Mouse (Mus musculus): Measurements from ENCODE around the gene Pde4dip. TPM values are rescaled to one million over a fixed set of nuclear protein-coding genes. Genes with fewer than 3 reads are reported as not detected.

Gene Pde4dip
- total RNA-seq, 2 experiments from 2014 or later = 209 to 247 TPM

DNA sequence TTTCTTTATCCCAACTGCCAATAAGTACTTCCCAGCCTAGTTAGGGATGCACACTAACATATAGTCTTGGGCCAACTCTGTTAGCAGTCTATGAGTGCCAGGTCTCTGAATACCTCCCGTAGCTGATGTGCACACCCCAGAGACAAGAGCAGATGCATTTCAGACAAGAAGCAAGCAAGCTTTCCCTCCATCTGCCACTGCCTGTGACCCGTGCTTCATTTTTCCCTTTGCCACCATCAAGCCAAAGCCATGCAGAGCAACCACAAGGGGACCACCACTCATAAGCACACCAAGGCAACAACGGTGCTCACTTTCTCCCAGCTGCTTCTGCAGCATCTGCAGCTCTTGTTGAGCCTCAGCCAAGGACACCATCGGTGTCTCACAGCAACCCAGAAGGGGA is 181.9 kb downstream of the Pde4dip start:
- intact Hi-C loops (cut with DNase I) = no loop called here
- no peak for DNase-seq (ENCODE audit: low spot score in 2 of 2)

DNA sequence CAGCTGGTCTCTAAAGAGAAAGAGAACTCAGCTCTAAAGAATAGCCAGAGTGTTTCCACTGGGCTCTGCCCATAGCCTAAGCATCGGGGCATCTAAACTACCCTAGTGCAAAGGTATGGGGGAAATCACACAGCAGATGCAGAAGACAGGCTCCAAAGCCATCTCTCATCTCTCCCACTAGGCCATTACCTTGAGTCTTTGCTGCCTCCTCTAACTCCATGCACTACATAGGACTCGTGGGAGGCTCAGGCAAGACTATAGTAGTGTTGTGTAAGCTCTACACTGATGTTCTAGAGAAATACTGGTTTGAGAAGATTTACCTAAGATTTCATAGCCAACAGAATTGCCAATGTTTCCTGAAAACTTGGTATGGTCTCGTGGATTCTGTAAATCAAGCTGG is 183.0 kb downstream of the Pde4dip start:
- DNase-seq (ENCODE audit: low spot score in 2 of 2) = no peak
- intact Hi-C loops (cut with DNase I) = no loop called here

DNA sequence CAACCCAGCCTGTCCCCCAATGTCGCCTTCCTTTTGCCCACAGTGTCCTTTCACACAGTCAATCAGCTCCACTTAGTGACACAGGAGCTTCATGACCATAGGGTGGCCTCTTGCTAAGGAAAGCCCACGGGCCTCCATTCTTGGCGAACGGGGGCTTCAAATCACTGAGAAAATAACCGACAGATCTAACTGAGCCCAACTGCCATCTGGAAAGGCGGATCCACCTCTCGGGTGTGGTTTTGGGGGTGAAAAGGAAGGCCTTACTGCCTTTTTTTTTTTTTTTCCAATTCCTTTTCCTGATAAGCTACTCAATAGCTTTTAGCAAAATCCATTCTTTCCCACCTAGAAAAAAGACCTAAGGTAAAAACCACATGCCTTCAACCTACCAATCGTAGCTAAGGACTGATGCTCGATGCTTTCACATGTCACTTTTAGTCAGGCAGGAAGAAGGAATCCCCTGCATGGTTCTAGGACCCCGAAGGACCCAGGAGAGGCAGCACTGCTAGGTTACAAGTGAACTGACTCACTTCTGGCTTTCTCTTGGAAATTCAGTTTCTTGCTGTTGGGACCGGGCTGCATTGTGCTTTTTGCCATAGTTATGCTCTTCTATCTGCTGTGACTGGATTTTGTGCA is 185.9 kb downstream of the Pde4dip start:
- intact Hi-C loops (cut with DNase I) = no loop called here
- DNase-seq (ENCODE audit: low spot score in 2 of 2) = no peak

DNA sequence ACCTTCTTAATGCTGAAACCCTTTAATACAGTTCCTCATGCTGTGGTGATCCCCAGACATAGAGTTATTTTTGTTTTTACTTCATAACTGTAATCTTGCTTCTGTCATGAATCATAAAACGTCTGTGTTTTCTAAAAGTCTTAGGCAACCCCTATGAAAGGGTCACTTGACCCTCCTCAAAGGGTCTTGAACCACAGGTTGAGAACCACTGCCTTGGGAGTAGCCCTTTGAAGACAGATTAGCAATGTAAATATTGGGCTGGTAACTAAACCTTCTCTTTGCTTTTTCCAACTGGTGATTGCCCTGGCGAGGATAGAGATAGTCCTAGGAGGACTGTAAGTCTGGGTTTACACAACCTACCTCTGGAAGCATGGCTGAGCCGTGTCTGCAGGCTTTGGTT is 187.3 kb downstream of the Pde4dip start:
- DNase-seq (ENCODE audit: low spot score in 2 of 2) = no peak
- intact Hi-C loops (cut with DNase I) = no loop called here

DNA sequence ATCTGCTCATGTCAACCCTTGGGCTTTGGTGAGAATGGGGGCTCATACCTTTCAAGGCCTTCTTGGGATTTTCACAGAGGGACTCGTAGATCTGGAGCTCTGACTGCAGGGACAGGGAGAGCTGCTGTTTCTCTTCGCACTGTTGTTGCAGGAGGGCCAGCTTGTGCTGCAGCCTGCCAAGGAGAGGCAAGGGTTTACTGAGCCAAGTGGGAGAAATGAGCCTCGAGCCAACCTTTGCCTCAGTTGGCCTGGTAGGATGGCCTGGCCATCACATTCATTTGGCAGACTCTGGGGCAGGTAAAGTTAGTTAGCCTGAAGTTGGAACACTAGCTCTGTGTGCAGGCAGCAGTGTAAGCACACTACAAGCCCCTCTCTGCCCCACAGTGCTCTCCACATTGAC is 189.4 kb downstream of the Pde4dip start:
- intact Hi-C loops (cut with DNase I) = loop anchor here (5.0 kb wide), 1 partner anchor 53 kb away; no protein-coding TSS in a partner anchor

DNA sequence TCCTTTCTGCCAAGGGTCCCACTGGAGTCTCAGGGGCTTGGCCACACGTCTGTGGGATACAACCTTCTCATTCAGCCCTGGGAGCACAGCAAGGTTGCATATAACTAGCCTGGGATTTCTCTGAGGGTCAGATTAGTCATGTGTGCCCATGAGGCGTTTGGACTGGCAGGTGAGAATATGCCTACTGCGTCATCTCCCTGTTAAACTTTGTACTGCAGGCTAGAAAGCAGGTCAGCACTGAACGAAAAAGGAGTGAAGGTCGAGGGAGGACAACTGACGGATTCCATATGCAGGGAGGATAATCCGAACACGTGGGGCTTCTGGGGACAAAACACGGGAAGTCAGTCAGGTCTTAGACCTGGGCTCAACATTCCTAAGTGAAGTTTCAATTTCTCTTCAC is 191.2 kb downstream of the Pde4dip start:
- no peak for DNase-seq (ENCODE audit: low spot score in 2 of 2)
- intact Hi-C loops (cut with DNase I) = loop anchor here (5.0 kb wide), 1 partner anchor 55 kb away; no protein-coding TSS in a partner anchor

More for the DNA sequence above, 189.4 kb downstream of the Pde4dip start:
- DNase-seq (ENCODE audit: low spot score in 2 of 2) = no peak

DNA sequence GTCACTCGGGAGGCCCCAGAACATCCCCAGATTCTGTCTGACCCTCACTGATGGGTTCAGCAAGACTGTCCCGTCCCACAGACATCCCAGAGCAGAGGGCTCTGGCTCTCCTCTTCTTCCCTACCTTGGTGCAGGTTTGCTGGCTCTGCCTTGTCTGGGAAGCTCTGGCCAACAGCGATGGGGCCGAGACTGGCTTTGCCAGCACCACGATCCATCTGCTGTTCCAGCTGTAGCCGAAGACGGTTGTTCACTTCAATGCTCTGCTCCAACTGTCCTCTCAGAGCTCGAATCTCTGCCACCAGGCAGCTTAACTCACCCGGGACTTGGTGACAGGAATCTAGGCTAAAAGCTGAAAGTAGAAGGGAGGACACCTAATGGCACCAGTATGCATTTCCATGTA is 191.6 kb downstream of the Pde4dip start:
- intact Hi-C loops (cut with DNase I) = loop anchor here (5.0 kb wide), 1 partner anchor 55 kb away; no protein-coding TSS in a partner anchor

DNA sequence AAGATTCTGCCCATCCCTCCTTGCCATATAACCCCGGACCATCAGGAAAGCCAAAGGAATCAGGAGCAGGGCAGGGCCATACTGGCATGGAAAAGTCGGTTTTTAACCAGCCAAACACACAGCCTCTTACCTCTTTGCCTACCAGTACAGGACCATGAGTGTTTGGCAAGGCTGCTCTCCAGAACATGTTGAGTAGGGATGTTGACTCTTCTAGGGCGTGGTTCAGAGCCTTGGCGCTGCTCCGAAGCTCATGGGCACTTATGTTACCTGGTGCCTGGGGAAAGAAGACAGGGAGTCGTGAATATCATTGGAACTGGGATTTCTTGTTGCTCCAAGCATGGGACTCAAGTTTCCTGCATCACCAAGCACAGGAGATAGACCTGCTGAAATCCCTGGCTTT is 194.7 kb downstream of the Pde4dip start:
- intact Hi-C loops (cut with DNase I) = no loop called here
- DNase-seq (ENCODE audit: low spot score in 2 of 2) = no peak

More for the DNA sequence above, 191.6 kb downstream of the Pde4dip start:
- no peak for DNase-seq (ENCODE audit: low spot score in 2 of 2)

DNA sequence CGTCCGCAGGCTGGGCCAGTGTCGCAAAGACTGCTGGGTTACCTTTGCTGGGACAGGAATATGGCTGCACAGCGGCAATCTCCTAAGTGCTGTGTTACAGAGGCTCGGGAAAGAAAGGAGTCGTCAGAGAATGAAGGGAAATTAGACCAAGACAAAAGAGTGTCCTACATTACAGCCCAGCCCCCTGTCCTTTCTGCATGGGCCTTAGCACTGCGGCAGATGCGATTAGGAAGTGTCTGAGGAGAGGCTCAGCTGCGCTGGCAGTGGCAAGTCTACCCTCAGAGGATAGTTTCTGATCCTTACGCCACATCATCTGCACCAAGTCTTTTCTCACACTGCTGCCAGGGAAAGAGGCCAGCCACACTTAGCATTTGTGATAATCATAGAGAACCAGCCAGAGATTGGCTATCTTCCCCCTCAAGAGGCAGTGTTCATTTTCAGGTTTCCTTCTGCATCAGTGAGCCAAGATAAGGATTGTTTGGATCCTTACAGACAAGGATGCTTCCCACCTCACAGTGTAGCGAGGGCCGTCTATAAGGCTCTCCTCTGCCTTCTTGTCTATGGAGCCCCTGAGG is 197.0 kb downstream of the Pde4dip start:
- peak; percentile 34 to 44 for DNase-seq (ENCODE audit: low spot score in 2 of 2)
- intact Hi-C loops (cut with DNase I) = no loop called here

DNA sequence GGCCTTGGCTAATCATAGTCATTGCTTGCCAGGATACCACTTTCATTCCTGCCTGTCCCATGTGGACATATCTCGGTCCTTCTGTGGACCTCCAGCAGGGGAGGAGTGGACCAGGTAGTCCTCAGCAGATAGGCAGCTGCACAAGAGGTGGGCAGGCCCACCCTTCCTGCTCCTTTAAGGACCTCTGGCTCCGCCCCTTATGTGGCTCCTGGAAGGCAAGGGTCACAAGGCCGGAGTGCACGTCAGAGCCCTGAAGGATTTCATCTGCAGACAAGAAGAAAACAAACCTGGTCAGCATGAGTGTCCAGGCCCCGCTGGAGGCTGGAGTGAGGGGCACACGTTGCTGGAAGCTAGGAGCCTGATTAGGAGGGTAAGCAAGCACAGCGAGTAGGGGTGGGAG is 197.9 kb downstream of the Pde4dip start:
- intact Hi-C loops (cut with DNase I) = no loop called here
- no peak for DNase-seq (ENCODE audit: low spot score in 2 of 2)

DNA sequence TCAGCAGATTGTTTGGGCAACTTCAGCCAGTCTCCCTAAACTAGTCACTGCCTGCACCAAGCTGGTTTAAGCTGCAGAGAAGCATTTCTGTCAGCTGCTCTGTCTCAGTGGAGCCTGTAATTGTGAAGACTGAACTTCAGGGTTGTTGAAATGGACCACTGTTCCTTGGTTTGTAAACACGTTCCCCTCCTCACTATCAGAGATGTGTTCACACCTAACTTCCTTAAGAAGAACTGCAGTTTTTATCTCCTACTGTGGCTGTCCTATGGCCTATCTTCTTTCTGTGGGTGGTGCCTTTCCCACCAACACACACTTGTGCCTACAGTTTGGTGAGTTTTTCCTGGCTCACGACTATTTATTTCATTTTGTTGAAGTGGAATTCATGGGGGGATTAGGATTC is 199.2 kb downstream of the Pde4dip start:
- intact Hi-C loops (cut with DNase I) = loop anchor here (10.0 kb wide), 1 partner anchor 536 kb away; the partner anchor contains the start of gene Reg4
- DNase-seq (ENCODE audit: low spot score in 2 of 2) = no peak

DNA sequence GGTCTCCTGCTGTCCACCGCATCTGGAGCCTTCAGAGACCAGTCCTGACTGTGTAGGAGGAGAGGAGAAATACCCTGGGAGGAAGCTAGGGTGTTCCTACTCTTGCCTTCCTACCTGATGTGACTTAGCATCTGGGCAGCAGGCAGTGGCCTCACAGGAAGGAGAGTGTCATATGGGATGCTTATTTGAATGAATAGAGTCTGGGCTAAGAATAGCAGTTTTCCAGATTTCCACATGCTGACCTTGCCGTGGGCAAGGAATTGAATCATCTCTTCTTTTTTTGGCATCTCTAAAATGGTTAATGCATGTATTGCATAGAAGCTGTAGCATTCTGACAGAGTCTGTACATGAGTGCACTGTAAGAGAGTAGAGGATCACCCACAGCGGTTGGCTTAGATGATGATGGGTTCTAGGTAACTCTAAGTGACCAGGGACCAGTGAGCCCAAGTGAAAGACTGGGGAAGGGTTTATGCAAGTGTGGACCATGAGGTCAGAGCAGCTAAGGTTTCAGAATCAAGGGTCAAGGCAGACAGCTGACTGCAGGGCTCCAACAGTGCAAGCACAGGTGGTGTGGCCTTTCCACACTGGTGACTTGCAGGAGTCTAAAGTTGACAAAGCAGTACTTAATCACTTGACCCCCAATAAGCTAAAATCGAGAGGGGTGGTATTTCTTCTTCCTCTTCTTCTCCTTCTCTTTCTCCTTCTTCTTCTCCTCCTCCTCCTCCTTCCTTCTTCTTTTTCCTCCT is 202.0 kb downstream of the Pde4dip start:
- DNase-seq (ENCODE audit: low spot score in 2 of 2) = no peak
- intact Hi-C loops (cut with DNase I) = loop anchor here (10.0 kb wide), 1 partner anchor 538 kb away; the partner anchor contains the start of gene Reg4

DNA sequence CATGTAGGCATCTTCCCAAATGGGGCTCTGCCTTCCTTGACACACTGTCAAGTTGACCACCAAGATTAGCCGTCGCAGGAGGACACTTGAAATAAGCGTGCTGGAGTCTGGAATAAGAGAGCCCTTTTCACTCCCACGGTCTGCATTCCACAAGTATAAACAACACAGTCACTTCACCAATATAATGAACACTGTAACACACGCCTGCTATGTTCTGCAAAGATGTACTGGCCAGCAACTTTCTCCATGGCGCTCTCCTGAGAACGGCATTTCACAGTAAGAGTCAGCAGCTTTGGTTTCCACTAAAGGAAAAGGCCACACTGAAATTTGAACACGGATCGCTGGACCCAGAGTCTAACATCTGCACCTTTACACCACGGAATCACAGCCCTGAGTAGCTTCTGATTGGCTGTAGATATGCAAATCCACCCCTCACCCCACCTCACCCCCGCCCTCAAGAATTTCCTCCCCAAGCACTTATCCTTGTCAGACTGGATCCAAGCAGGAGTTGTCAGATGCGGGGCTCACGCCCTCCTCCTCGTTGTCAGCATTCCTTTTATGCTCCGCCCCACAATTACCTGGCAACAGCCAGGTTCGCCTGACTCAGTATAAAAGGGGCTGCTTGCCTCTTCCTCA is 204.8 kb downstream of the Pde4dip start:
- intact Hi-C loops (cut with DNase I) = loop anchor here (5.0 to 10.0 kb wide), 3 partner anchors 84 to 541 kb away; partner anchors contain the start of gene Reg4
- DNase-seq (ENCODE audit: low spot score in 2 of 2) = no peak

DNA sequence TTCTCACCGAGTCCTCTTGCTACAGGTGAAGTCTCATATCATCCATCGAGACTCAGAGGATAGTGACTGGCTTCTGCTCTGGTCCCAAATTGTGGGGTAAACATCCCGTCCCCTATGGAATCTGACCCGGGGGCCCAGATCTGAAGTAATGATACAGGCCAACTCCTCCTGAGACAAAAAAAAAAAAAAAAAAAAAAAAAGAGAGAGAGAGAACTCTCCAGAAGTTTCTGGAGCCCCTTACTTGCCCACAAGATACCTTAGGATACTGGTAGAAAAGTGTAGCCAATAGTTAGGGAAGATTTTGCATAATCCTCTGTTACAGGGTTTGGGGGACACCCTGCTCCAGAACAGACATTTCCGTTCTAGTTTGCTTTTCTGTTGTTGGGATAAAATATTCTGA is 205.9 kb downstream of the Pde4dip start:
- intact Hi-C loops (cut with DNase I) = loop anchor here (5.0 to 10.0 kb wide), 3 partner anchors 85 to 542 kb away; partner anchors contain the start of gene Reg4

DNA sequence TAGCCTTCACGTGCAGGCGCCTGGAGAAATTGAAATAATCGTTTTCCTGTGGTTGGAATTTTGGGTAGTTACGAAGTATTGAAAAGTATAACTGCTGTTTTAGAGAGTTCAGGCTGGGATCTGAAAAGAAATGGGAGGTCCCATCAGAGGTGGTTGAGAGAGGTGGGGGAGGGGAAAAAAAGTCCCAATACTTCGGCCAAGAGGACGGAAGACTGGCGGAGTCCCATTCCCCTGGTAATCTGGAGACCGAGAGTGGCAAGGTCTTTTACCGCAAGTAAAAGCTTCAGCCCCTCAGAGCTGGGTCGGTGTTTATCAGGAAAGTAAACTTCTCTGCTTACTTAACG is 206.4 kb downstream of the Pde4dip start:
- intact Hi-C loops (cut with DNase I) = loop anchor here (5.0 to 10.0 kb wide), 3 partner anchors 85 to 543 kb away; partner anchors contain the start of gene Reg4
- DNase-seq (ENCODE audit: low spot score in 2 of 2) = no peak

More for the DNA sequence above, 205.9 kb downstream of the Pde4dip start:
- DNase-seq (ENCODE audit: low spot score in 2 of 2) = no peak

DNA sequence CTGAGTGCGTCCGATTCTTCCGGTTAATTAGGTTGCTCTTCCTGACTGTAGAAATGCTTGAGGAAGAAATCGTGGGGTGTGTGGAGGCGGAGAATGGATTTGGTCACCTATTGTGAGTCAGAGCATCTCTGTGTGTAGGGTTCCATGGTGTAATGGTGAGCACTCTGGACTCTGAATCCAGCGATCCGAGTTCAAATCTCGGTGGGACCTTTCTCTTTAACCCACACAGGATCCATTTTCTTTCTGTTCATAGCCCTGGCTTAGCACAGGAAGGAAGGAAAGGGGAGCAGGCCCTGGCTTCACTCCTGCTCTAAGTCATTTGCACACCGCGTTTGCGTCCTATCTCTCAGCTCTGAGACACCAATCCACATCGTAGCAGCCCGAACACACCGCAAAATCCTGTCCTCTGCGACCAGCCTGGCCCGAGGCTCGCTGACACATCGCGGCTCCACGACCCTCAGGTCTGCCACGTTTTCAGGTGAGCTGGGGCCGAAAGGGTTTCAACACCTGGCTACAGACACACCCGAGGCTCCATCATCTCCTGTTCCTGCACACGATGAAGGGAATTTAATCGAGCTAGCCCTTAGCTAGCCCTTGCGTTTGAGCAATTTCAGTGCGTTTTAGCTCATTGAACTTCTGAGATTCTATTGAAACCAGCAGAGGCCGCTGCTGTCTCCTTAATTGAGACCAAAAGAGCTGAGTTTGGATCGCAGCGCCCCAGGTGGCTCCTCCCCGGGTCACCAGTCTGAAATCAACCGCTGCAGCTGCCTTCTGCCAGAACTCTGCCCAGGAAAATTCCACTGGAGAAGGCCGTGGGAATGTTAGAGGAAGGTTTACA is 207.0 kb downstream of the Pde4dip start:
- intact Hi-C loops (cut with DNase I) = loop anchor here (5.0 to 10.0 kb wide), 3 partner anchors 86 to 543 kb away; partner anchors contain the start of gene Reg4
- peak; percentile 69 to 70 for DNase-seq (ENCODE audit: low spot score in 2 of 2)

DNA sequence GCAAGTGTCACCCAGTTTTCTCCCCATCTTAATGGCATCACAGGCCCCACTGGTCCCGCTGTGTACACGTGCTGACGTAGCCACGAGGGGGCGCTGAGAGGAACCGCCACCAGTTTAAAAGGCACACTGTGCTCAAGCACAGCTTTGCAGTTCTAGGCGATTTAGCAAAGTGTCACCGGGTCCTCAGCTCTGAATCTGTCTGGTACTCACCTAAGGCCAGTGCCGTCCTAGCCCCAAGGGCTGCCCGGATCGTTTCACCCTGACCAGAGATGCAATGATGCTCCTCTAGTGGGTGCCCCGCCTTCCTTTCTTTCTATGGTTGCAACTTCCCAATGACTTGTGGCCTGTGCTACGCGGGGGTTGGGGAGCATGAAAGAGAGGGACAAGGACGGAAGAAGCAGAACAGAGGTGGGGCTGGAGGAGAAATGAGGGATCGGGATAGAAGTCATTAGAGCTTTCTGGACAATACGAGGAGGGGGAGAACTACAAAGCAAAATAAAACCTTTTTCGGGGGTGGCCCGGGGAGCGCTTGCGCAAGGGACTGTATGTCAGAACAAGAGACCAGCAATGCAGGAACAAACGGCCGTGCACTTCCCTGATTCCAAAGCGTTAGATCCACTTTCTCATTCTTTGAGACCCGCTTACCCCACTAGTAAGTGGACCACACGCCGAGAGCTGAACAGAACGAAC is 207.7 kb downstream of the Pde4dip start:
- peak; percentile 73 to 78 for DNase-seq (ENCODE audit: low spot score in 2 of 2)
- intact Hi-C loops (cut with DNase I) = loop anchor here (5.0 to 10.0 kb wide), 3 partner anchors 87 to 544 kb away; partner anchors contain the start of gene Reg4

DNA sequence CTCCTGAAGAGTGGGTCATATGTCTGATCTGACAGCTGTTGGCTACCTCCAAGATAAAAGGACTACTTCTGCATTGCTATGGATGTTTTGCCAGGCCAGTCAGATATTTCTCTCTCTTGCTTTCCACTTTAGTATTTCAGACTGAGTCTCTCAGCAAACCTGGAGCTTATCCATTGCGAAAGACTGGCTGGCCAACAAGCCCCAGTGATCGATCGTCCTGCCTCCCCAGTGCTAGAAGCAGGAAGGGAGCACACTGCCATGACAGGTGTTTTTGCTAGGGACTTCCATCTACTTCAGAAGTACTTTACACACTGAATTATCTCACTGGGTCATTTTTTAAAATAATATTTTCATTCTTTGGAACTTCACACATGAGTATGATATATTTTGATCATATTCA is 210.1 kb downstream of the Pde4dip start:
- intact Hi-C loops (cut with DNase I) = loop anchor here (10.0 kb wide), 1 partner anchor 1154 kb away; the partner anchor contains the start of gene Hfe2
- no peak for DNase-seq (ENCODE audit: low spot score in 2 of 2)
